Mouse (Mus musculus): ENCODE measurements around the gene Rela.
"Not testable (repeated sequence)": the region's sequence is repeated elsewhere in the genome, so short reads cannot be mapped to it uniquely, and the experiment has no call there.

Rela gene

DNA sequence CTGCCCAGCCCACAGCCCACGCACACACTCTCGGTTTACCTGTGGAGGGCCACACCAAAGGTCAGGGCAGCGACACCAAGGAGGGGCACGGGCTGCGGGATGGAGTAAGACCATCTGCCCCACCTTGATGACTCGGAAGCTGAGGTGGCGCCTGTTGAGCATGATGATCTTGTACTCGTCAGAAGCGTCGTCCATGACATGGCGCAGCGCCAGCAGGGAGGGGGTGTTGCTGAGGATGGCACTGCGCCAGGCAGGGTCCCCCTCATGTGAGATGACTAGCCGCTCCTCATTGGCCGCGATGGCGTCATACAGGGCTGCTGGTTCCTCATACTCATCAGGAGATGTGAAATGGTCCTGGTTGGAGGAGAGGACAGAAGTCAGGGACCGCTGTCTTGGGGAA lies 29.1 kb downstream of the Rela start:
- no peak for DNase-seq

DNA sequence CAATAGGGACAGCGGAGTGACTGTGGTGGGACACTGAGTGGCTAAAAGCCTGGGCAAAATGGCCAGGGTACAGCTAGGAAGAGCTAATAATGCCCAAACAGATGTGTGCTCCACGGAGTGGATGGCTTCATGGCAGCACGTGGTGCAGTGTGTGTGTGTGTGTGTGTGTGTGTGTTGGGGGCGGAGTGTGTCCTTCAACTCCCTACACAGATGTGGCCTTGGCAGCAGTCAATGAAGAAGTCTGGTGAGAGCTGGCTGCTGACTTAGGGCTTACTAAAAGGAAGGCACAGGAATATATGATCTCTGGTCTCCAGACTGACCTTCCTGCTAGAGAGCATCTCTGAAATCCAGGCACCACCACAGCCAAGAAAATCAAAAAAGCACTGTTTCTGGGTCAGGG lies 31.1 kb downstream of the Rela start:
- DNase-seq, result no peak

DNA sequence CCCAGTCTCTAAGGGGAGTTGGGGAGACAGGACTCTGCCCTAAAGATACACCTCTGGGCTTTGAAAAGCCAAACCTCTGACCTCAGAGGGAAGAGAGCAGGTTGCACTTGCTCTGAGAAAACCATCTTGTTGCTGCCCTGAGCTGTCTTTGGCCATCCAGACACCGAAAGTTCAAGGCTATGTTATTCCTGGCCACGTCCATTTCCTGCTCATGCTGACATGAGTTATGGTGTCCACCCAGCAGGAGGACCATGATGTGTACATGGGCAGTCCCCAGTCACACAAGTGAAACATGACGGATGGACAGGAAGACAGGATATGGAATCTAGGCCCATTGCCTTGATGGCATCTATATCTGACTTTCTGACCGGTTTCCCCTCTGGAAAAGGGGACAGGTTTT lies 43.1 kb downstream of the Rela start:
- DNase-seq, result no peak

DNA sequence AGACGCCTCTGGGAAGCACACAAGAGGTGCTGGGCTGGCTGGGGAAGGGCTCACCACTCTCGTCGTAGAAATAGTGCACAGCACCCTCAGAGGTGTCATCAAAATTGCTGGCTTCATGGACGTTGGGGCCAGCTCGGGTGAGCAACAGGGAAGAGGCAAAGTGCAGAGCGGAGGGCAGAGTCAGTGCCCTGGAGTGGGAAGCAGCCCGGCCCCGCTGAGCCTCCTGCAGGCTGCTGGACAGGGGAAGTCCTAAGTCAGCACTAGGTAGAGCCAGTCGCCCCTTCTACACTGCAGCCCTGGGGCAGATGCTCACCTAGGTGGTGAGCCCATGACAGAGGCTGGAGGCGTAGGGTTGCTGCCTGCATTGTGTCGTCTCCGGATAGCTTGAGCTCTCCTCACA lies 47.0 kb downstream of the Rela start:
- no peak for DNase-seq

DNA sequence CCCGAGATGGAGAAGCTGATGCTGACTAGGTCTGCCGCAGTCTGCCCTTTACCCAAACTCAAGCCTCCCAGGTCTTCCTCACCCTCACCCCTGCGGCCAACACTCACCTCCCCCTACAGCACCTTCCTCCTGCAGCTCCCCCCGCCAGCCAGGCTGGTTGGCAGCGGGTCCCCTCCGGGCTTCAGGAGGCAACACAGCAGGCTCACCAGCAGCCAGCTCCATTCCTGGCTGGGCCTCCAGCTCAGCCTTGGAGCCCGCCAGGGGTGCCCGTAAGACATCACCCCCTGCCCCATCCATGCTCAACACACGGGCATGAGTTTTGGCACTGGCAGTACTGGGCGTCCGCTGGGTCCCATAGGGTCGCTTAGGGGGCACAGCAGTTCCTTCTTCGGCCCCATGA lies 47.7 kb downstream of the Rela start:
- DNase-seq, result no peak

DNA sequence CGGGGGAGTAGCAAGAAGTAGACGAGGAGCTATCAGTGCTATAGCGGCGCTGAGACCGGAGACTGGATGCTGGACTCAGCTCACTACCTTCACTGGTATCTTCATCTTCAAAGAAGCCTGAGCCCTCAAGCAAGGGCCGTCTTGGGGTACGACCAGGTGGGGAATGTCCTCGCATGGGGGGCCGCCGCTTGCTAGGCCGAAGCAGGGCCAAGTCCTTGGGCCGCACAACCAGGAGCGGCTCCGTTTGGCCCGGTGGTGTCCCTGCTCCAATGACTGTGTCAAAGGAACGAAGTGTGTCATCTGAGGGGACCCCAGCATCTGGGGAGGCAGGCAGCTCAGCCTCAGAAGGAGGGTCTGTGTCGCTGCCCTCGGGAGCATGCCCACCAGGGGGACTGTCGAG lies 48.1 kb downstream of the Rela start:
- no peak for DNase-seq

DNA sequence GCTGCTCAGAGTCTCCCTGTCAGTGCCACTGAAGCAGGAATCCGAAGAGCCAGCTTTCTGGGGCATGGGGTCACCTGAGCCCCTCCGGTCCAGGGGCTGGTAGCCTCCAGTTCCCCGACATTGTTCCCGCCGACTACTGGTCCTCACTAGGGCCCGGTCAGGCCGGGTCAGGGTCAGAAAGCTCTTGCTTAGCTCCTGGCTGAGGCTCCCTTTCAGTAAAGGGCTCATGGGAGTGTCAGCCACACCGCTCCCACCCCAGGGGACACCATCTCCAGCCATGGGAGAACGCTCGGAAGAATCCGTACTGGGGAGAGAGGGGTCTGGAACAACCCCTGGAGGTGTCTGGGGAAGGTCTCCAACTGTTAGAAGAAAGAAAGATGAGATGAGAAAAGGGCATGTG lies 48.6 kb downstream of the Rela start:
- no peak for DNase-seq

DNA sequence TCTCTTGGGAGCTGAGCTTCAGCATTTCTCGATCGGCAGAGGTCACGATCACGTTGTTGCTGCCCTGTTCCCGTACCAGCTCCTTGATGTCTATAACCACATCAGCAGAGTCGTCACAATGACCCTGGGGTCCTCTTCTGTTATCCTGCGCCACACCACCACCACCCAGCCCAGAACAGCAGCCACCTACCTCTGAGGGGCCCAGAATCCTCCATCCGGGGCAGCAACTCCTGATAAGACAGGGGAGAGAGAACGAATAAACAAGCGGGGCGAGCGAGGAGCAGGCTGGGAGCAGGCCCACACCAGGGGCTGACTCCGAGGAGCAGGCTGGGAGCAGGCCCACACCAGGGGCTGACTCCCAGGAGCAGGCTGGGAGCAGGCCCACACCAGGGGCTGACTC lies 49.2 kb downstream of the Rela start:
- DNase-seq, result no peak

DNA sequence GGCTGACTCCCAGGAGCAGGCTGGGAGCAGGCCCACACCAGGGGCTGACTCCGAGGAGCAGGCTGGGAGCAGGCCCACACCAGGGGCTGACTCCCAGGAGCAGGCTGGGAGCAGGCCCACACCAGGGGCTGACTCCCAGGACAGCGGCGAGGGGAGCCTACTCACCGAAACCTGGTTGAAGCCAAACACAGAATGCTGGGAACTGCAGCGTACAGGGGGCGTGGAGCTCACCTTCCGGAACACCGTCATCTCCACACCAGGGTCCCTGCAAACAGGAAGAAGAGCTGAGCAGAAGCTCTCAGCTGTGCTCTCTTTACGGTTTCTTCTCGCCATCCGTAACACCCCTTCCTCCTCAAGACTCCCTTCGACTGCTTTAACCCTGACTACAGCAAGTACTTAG lies 49.7 kb downstream of the Rela start:
- not testable (repeated sequence) for DNase-seq

DNA sequence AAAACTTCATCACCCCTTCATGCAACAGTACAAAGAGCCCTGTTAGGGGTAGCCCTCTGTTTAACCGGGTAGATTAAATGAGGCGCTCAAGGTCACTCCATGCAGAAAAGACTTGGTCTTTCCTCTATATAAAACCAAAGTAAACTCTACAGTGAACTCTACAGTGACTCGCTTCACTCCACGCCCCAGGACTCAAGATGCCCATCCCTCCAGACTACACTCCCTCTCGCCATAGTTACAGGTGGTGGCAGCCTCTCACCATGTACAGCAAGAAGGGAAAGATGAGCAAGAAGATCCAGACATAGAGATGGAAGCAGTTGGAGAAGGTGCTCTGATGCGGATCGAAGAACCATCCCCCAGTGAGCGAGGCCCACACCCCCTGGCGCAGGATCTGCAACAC lies 50.5 kb downstream of the Rela start:
- DNase-seq, result no peak

DNA sequence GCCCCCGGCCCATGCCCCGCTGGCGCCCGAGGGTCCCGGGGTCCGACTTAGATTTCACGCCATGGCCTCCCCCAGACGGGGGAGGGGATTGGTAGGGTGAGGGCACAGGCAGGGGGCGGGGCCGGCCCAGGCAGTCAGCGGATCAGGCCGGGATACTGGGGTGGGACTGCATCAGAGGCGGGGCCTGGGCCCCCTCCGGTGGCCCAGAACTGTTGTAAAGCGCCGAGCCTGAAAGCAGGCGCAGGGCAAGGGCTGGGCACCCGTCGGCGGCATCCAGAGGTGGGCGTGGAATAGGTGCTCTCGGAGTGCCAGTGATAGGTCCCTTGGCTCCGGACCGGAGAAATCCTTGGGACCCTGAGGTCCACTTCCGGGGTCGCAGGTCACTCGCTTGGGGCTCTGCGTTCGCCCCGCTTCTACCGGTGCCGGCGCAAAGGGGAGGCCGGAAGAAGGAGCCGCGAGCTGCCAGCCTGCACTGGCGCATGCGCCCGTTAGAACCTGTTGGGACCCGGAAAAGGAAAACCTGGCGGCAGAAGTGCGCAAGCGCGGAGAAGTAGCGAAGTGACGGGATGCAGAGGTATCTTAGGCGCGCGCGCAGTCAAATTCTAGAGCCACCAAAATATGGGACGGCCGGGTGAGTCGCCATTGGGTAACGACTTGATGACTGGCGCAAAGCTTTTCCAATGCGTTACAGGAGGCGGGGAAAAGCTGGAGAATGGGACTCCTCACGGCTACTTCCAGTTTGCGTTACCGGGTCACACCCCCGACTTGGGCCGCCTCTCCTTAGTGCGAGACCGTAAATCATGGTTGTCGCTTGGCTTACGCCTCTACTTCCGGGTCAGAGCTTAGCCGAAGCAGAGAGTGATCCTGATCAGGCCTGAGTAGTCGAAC lies 51.2 kb downstream of the Rela start, which contains the start of the genes Map3k11 and Pcnx3:
Gene Map3k11, plus strand, starts transcription at position 543 of the 888 bp plus-strand sequence.
Gene Pcnx3, minus strand, starts transcription at position 709 of the 888 bp plus-strand sequence.
- peak; percentile 99 for DNase-seq

DNA sequence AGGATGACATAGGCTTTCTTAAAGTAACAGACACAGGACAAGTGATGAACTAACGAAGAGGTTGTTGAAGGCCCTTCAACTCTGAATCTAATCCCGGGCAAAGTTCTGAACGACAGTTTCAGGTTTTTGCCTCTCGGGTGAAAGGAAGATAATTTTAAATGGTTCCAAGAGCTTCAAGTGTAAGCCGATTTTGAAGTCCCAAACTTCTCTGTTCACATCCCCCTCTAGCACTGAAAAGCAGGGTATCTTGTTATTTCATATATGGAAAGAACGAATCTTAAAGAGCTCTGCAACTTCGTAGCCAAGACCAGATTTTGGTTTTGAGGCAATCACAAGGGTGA lies 51.8 kb downstream of the Rela start:
- DNase-seq, result no peak

DNA sequence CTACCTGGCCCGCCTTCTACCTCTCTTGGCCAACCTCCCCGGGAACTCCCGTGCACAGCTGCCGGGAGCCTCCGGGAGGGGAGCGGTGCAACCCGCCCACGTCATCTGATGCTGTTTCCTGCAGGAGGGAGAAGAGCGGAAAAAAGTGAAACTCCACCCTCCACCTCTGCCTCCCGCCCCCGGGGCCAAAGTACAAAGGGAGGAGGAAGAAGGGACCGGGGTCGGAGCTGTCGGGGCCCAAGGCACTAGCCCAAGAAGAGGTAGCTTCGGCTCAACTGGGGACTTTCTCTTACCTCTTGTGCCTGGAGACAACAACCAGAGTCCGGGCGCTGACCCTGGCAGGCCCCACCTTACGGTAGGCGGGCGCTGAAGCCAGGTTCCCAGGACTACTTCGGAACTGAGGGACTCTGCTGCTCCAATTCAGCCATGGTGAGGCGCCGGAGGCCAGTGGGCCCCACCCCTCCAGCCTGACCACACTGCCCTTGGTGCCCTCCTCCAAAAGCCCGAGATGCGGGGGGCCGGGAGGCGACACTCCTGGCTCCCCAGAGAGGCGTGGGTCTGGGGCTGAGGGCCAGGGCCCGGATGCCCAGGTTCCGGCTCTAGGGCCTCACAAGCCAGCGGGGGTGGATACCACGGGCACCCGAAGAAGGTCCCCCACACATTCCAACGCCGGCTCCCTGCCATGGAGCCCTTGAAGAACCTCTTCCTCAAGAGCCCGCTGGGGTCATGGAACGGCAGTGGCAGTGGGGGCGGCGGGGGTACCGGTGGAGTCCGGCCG lies 52.5 kb downstream of the Rela start:
- DNase-seq, result peak; percentile 78

DNA sequence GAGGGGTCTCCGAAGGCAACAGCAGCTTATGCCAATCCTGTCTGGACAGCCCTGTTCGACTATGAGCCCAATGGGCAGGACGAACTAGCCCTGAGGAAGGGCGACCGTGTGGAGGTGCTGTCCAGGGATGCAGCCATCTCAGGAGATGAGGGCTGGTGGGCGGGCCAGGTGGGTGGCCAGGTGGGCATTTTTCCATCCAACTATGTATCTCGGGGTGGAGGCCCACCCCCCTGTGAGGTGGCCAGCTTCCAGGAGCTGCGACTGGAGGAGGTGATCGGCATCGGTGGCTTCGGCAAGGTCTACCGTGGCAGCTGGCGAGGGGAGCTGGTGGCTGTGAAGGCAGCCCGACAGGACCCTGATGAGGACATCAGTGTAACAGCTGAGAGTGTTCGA lies 53.1 kb downstream of the Rela start:
- DNase-seq, result no peak

DNA sequence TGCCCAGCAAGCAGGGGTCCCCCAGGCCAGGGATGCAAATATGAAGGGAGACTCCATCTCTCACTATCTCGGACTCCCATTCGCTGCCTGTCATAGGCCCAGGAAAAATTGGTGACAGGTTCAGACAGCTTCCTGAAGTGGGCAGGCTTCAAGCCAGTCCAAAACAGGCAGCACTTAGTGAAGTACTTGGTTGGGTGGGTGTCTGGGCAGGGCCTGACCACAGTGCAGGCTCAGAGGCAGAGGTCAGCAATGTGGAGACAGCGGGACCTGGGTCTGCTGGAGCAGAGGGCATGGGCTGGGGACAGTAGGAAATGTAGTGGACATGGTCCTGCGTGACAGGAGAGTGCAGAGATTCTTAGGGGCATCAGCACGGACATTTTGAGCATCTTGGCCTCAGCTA lies 54.3 kb downstream of the Rela start:
- DNase-seq, result no peak

DNA sequence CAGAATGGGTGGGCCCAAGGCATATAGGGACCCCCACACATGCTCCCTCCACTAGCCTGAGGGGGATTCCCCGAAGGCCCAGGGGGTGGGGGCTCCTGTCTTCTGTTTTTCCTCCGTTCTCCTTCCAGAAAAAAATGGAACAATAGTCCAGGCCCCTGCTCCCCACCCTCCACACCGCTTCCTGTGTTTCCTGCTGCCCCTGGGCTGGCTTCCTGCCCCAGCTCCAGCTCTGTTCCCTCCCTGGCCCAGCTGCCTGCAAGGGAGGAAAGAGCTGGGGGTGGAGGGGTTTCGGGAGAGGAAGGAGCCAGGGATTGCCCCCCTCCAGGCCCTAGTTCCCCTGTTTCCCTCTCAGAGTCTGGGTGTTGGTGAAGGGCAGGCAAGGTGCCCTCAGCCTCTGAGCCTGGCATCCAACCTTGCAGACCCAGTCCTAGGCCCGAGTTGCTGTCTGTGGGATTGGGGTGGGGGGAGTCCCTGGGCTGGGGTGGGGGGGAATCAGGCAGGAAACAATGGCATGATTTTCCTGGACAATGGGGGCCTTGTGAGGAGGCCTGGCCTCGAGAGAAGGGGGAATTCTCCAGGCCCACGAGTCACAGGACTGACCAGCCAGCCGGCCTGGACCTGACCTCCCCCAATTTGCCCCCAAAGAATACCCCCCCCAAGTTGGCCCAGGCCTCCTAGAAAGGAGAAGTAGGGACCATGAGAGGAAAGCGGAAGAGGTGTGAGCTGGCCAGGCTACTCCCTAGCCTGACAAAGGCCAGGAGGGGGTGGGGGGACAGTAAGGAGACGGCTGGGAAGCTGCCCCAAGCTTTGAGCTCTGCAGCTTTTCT lies 55.0 kb downstream of the Rela start:
- peak; percentile 62 for DNase-seq

DNA sequence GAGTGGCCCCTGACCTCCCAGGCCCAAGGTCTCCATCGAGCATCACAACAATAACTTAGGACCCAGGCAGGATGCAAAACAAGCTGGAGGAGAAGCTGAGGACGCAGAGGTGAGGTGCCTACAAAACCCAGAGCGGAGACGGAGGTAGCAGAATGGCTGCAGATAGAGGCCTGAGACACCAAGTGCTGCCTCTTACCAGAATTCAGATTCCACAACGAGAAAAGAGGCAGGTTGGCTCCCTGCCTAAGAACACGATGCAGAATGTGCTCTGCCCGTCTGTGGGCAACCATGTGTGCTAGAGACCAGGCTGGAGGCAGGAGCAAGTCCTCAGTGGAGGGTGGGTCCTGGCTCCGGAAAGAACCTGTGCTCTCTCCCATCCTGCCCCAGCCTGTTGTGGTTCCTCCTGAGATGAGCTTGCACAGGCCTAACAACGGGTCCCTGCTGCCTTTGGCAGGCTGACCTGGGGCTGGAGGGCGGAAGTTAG lies 55.7 kb downstream of the Rela start:
- no peak for DNase-seq

DNA sequence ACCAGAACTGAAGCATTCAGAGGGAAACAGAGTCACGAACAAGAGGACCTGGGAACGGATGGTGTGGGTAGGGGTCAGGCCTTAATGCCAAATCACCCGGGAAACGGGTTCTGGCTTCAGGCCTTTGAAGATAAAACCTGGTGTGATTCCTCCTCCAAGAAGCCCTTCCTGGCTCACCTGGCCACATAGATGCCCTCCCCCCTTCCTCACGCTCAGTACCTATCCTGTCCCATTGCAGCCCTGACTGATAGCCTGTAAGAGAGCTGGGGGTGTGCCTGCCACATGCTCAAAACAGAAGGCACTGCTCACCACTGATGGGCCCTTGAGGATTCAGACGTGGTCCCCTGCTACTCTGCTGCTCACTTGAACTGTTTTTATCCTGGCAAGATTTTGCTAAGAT lies 56.5 kb downstream of the Rela start:
- DNase-seq, result no peak

DNA sequence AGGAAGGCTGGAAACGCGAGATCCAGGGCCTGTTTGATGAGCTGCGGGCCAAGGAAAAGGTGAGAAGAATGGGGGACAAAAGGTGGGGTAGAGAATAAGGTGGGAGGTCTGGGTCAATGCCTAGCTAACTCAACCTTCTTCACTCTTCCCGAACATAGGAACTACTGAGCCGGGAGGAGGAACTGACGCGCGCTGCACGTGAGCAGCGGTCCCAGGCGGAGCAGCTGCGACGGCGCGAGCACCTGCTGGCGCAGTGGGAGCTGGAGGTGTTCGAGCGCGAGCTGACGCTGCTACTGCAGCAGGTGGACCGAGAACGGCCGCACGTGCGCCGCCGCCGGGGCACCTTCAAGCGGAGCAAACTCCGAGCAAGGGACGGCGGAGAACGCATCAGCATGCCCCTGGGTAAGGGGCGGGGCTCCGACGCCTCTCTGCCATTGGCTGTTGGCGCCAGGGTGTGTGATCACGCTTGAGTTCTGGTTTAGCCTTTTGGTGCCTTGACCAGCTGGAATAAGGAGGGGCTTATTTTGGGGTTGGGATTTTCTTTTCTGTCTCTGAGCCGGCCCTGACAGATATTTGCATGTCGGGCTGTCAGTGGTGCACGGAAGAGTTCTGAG lies 58.7 kb downstream of the Rela start:
- DNase-seq, result peak; percentile 68
